8 mouse cellular contexts compared by ENCODE assay signal in genomic region chr2:65022363-65023240, GRCm38 (mm10). TPM values are rescaled to one million over a fixed set of nuclear protein-coding genes. Genes with fewer than 3 reads are reported as not detected.
DNase-seq lines count a peak whose midpoint lies in the region.

No protein-coding gene starts in this region.

- peak overlapping the region; percentile 85 for H3K27ac ChIP-seq in hindbrain, embryonic 10.5 days

- no peaks in the 10 kb centered on the region for H3K36me3 ChIP-seq in hindbrain, embryonic 10.5 days

- H3K4me1 ChIP-seq in hindbrain, embryonic 10.5 days (replicated peaks): peaks cover 14% of the 10 kb centered on the region

- DNase-seq in R1 (ENCODE audit: low read depth, low spot score): peak; percentile 62
- peak; percentile 31 for DNase-seq in cerebellum, adult 9-11 months
- DNase-seq in frontal cortex, postnatal 10 days (ENCODE audit: low spot score in 2 of 2): peak; percentile 32 to 64
- DNase-seq in hindbrain, embryonic 10.5 days (ENCODE audit: low spot score): peak; percentile 60
- DNase-seq in layer of hippocampus, postnatal 14 days (ENCODE audit: low spot score in 2 of 2): peak; percentile 47 to 48
- peak; percentile 88 for DNase-seq in lung, postnatal 14 days
- DNase-seq in right cerebral cortex, adult 18-20 months: peak; percentile 57
- peak; percentile 54 for DNase-seq in urinary bladder, postnatal 14 days (ENCODE audit: low spot score)

- WGBS in hindbrain, embryonic 10.5 days: under 1% methylated on average over 56 of the region's 71 CpGs

- H3K4me3 ChIP-seq in hindbrain, embryonic 10.5 days: peak overlapping the region; percentile 84

- peaks cover 22% of the 10 kb centered on the region for H3K27me3 ChIP-seq in hindbrain, embryonic 10.5 days (ENCODE audit: insufficient read depth, poor library complexity, severe bottlenecking)

- H3K9me3 ChIP-seq in hindbrain, embryonic 10.5 days: no peaks in the 10 kb centered on the region

RNA-seq across cellular contexts. Expression of gene Grb14, which starts 2.2 kb away (rescaled TPM):
- polyA plus RNA-seq in hindbrain, embryonic 10.5 days (2016; fragmentation: Nextera tagmentation; extraction: Ambion mirVana): 5.3 and 6.8 TPM in 2 replicates
- total RNA-seq in layer of hippocampus, postnatal 14 days (2021): 10 to 100 TPM; 42.6 to 43.3 TPM

Comparison
In these comparisons a context has a peak if more than half of its experiments do, and no peak if none do; other contexts are left out.
1. Peak in every context shown above with its lines: DNase-seq, H3K4me3 ChIP-seq and H3K27ac ChIP-seq.
2. DNase-seq: peak in every context shown above with its lines; median percentile 88 in lung, postnatal 14 days; 62 in R1; 60 in hindbrain, embryonic 10.5 days; 57 in right cerebral cortex, adult 18-20 months; 54 in urinary bladder, postnatal 14 days; 48 in frontal cortex, postnatal 10 days; 48 in layer of hippocampus, postnatal 14 days; 31 in cerebellum, adult 9-11 months.